Mouse (Mus musculus): ENCODE data around the gene Trim2. TPM values are rescaled to one million over a fixed set of nuclear protein-coding genes. Genes with fewer than 3 reads are reported as not detected.

Gene Trim2
- polyA plus RNA-seq, 1 experiment from 2014 or later = 136 TPM

DNA sequence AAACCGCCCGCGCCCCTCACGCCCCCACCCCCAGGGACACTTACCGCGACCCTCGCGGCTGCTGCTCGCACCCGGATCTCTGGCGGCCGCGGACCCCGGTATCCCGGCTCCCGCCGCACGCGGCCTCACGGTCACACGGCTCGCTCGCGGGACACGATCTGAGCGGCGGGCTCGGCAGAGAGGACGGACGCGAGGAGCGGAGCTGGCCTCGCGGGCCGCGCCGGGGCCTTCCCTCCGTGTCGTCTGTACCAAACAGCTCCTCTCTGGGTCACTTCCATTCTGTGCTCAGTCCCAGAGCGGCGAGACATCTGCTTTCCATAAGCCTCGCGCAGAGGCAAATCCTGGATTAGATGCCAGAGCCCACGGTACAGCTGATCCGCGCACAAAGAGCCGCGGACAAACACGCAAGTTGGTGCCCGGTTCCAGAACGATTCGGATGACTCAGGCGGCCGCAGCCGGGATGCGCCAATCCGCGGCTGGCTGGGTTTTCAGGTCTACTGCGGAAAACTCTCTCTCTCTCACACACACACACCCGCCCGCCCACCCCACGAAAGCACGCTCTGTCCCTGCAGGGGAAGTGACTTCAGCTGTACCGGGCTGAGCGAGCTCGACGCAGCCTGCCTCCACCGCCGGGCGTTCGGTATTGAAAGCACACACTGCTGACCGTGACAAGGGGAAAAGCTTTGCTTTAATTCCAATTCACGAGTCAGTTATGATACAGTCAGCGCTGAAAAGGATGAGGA is 47.2 kb downstream of the Trim2 start:
- H3K4me1 ChIP-seq (ENCODE audit: control insufficient read depth, insufficient read depth, low read length) = peaks cover 36% of the 10 kb centered on the region
- H3K4me3 ChIP-seq (ENCODE audit: low read depth, low read length) = peak overlapping the region; percentile 74
- H3K9me3 ChIP-seq (ENCODE audit: control insufficient read depth, low read length) = no peaks in the 10 kb centered on the region
- peak overlapping the region; percentile 93 for H3K9ac ChIP-seq (replicated peaks; ENCODE audit: low read depth, low read length)
- no peaks in the 10 kb centered on the region for H3K27me3 ChIP-seq (ENCODE audit: control insufficient read depth, insufficient read depth, low read length)
- ATAC-seq (ENCODE audit: low read depth) = peak; percentile 80
- H3K4me2 ChIP-seq (ENCODE audit: low read depth, low read length) = peak overlapping the region; percentile 67
- under 1% methylated on average over 66 of the region's 74 CpGs for WGBS
- H3K27ac ChIP-seq (ENCODE audit: low read depth, low read length) = peak overlapping the region; percentile 96
- no peaks in the 10 kb centered on the region for H3K36me3 ChIP-seq (ENCODE audit: control insufficient read depth, insufficient read depth, low read length)

DNA sequence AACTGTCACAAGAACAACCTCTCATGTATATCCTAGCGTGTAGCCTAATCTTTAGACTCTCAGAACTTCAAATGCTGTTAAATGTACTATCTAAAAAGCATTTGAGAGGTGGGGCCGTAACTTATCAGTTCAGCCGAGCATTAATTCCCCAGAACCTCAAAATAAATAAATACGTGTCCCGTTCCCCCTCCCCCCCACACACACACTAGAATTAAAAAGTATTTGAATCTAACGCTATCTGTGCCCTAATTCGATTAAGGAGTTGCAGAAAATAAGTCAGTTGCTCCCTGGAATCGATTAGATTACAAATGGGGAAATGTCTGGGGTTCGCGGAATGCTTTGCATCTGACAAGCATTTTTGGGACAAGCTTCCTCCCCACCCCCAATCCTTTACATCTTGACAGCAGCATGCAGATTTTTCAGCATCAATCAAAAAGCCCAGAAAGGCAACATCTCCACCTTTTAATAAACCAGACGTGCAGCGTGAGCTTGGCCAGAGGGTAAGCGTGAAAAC is 48.1 kb downstream of the Trim2 start:
- peak overlapping the region; percentile 74 for H3K4me3 ChIP-seq (ENCODE audit: low read depth, low read length)
- no peaks in the 10 kb centered on the region for H3K27me3 ChIP-seq (ENCODE audit: control insufficient read depth, insufficient read depth, low read length)
- H3K9ac ChIP-seq (replicated peaks; ENCODE audit: low read depth, low read length) = peak overlapping the region; percentile 93
- H3K36me3 ChIP-seq (ENCODE audit: control insufficient read depth, insufficient read depth, low read length) = no peaks in the 10 kb centered on the region
- no peak for ATAC-seq (ENCODE audit: low read depth)
- peak overlapping the region; percentile 96 for H3K27ac ChIP-seq (ENCODE audit: low read depth, low read length)
- 5% methylated on average over 13 of the region's 13 CpGs for WGBS
- H3K4me1 ChIP-seq (ENCODE audit: control insufficient read depth, insufficient read depth, low read length) = peaks cover 40% of the 10 kb centered on the region
- no peaks in the 10 kb centered on the region for H3K9me3 ChIP-seq (ENCODE audit: control insufficient read depth, low read length)
- H3K4me2 ChIP-seq (ENCODE audit: low read depth, low read length) = peak overlapping the region; percentile 67

DNA sequence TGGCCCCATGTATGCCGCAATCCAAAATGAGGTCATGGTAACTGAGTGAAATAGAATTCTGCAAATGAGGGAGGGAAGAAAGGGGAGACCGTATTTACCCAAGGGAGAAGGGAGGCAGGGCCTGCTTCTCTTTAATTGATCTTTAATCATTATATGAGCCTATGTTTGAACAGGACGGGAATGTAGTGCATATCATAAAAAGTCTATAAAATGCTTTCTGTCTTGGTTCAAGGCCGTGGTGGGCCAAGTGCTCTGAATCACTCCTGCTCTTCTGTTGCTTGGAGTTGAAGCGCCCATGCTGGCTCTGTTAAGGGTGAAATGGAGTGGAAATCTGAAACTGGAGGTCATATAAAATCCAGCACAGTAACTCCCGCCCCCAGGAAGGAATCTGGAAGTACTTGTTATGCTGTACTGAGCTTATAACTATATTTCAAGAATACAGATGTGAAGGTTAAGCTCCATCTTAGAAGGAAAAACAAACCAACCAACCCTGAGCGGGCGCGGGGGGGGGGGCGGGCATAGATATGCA is 48.6 kb downstream of the Trim2 start:
- H3K27ac ChIP-seq (ENCODE audit: low read depth, low read length) = 0 out of 2 replicates have a peak overlapping the region, but pooled peaks have one; percentile 8
- H3K9me3 ChIP-seq (ENCODE audit: control insufficient read depth, low read length) = no peaks in the 10 kb centered on the region
- H3K36me3 ChIP-seq (ENCODE audit: control insufficient read depth, insufficient read depth, low read length) = no peaks in the 10 kb centered on the region
- peaks cover 45% of the 10 kb centered on the region for H3K4me1 ChIP-seq (ENCODE audit: control insufficient read depth, insufficient read depth, low read length)
- H3K4me2 ChIP-seq (ENCODE audit: low read depth, low read length) = peak overlapping the region; percentile 67
- peak overlapping the region; percentile 93; the same call in 1 of the 2 replicates for H3K9ac ChIP-seq (replicated peaks; ENCODE audit: low read depth, low read length)
- peak overlapping the region; percentile 74 for H3K4me3 ChIP-seq (ENCODE audit: low read depth, low read length)
- WGBS = 9% methylated on average over 10 of the region's 10 CpGs
- no peaks in the 10 kb centered on the region for H3K27me3 ChIP-seq (ENCODE audit: control insufficient read depth, insufficient read depth, low read length)
- no peak for ATAC-seq (ENCODE audit: low read depth)

DNA sequence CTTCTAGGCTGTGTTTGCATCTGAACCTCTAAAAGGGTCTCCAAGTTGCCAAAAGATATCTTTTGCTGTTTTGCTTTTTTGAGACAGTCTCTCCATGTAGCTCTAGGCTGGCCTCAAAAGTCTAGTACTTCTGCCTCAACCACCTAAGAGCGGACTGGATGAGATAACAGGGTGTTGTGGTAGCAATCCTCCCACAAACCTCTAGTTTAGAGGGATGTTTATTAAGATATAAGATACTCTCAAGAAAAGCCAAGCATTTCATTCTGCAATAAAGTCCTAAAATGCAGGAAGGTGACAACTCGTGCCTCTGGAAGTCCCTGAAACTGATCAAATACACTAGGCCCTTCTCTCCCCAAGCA is 52.2 kb downstream of the Trim2 start:
- Histone ChIP-seq H3K9me3 (ENCODE audit: control insufficient read depth, low read length) (no peaks in the 10 kb centered on the region), H3K36me3 (ENCODE audit: control insufficient read depth, insufficient read depth, low read length) (no peaks in the 10 kb centered on the region), H3K27me3 (ENCODE audit: control insufficient read depth, insufficient read depth, low read length) (no peaks in the 10 kb centered on the region), H3K4me3 (ENCODE audit: low read depth, low read length) (no peak overlapping the region), H3K9ac (replicated peaks; ENCODE audit: low read depth, low read length) (no peak overlapping the region), H3K4me1 (ENCODE audit: control insufficient read depth, insufficient read depth, low read length) (peaks cover 53% of the 10 kb centered on the region), H3K27ac (ENCODE audit: low read depth, low read length) (no peak overlapping the region), H3K4me2 (ENCODE audit: low read depth, low read length) (no peak overlapping the region)
- no peak for ATAC-seq (ENCODE audit: low read depth)
- 92% methylated on average over 2 of the region's 2 CpGs for WGBS

DNA sequence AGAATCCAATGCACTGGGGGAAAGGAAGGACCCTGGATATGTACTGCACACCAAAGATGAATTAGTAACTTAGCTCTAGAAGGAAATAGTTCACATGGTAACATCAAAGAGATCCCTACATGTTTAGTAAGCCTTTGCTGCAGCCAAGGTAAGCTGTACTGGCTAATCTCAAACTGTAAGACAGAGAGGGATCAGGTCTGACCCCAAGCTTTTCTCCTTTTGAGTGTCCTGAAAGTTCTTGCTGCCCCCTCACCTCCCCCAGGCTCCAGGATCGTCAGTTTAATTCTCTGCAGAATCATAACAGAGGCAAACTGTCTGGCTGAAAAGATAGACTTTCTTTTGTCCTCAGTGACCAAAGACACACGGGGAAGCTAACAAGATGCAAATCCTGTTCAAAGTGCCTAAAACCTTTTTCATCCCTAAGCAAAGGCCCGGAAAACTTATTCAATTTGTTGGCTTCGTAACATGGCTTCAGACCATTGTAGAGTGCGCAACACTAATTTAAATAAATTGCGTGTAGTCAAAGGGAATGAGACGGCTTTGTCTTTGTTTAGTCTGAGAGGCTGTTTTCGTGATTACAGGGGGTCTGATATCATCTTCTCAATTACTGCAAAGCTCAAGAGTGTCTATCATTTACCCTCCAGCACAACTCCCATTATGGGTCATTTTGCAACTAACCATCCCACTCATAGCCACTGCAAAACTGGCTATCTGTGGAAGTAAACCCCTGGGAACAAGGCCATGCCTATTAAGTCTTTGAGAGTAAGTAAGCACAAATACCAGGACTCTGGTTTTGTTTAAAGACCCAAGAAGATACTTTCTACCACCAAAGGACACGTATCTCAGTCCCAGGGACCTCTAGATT is 52.8 kb downstream of the Trim2 start:
- Histone ChIP-seq H3K36me3 (ENCODE audit: control insufficient read depth, insufficient read depth, low read length) (no peaks in the 10 kb centered on the region), H3K27me3 (ENCODE audit: control insufficient read depth, insufficient read depth, low read length) (no peaks in the 10 kb centered on the region), H3K9me3 (ENCODE audit: control insufficient read depth, low read length) (no peaks in the 10 kb centered on the region), H3K4me3 (ENCODE audit: low read depth, low read length) (no peak overlapping the region), H3K4me2 (ENCODE audit: low read depth, low read length) (0 out of 2 replicates have a peak overlapping the region, but pooled peaks have one; percentile 6), H3K4me1 (ENCODE audit: control insufficient read depth, insufficient read depth, low read length) (peaks cover 53% of the 10 kb centered on the region), H3K9ac (replicated peaks; ENCODE audit: low read depth, low read length) (no peak overlapping the region; the same call in 1 of the 2 replicates), H3K27ac (ENCODE audit: low read depth, low read length) (peak overlapping the region; percentile 79)
- 33% methylated on average over 9 of the region's 9 CpGs for WGBS
- no peak for ATAC-seq (ENCODE audit: low read depth)

DNA sequence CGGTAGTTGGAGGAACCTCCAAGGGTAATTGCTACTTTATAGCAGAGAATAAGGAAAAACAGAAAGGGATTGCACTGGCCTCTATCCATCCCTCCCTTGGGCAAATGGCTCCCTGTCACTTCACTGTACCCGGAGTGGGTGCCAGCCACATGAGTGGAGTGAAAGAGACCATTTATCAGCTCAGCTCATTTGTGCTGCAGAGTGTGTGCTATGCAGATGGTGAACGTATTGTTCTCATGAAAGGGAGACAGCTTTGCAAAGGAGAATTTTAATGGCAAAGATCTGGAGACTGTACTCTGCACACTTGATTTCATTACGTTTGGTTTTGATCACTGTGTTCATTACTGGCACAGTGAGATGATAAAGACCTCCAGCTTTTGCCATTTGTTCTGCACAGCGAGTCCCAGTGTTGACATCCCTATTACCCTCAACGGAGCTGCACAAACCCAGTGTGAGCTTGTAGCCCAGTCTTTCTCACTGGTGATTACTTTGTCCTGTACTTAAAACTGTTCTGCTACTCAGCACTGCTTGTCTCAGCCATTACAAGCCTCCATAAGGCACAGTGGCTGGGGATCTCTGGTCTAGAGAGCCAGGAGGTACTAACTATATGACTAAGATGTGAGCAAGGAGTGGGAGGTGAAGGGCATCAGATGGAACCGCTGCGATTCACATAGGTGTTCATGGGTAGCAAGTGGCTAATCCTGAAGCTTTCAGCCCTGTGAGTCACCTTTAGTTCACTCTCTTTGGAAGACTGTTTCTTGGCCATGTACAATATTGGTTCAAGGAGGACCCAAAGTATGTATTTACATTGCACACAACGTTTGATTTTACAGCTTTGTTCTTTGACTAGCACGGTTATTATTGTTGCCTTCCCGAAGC is 53.7 kb downstream of the Trim2 start:
- H3K4me1 ChIP-seq (ENCODE audit: control insufficient read depth, insufficient read depth, low read length) = peaks cover 45% of the 10 kb centered on the region
- H3K4me2 ChIP-seq (ENCODE audit: low read depth, low read length) = peak overlapping the region; percentile 4; the same call in 1 of the 2 replicates
- ATAC-seq (ENCODE audit: low read depth) = peak; percentile 83

DNA sequence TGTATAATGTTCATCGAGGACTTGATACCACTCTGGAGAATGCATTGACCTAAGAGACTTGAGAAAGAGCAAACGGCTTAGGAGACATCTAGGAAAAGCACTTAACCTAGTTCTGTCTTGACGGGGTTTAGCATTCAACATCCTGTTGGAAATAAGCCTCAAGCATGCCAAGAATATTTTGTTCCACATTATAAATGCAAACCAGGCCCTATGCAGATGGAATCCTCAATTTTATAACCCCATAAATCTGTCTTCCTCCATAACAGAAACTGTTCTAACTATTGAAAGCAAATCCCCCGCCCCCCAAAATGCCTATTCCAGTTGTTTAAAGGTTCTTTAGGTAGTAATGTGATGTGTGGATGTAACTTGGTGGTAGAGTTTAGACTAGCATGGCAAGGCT is 55.0 kb downstream of the Trim2 start:
- WGBS = 60% methylated on average over 4 of the region's 4 CpGs
- peaks cover 38% of the 10 kb centered on the region for H3K4me1 ChIP-seq (ENCODE audit: control insufficient read depth, insufficient read depth, low read length)

More for the DNA sequence above, 53.7 kb downstream of the Trim2 start:
- Histone ChIP-seq H3K27ac (ENCODE audit: low read depth, low read length) (peak overlapping the region; percentile 79), H3K9me3 (ENCODE audit: control insufficient read depth, low read length) (no peaks in the 10 kb centered on the region), H3K27me3 (ENCODE audit: control insufficient read depth, insufficient read depth, low read length) (no peaks in the 10 kb centered on the region), H3K4me3 (ENCODE audit: low read depth, low read length) (no peak overlapping the region), H3K36me3 (ENCODE audit: control insufficient read depth, insufficient read depth, low read length) (no peaks in the 10 kb centered on the region), H3K9ac (replicated peaks; ENCODE audit: low read depth, low read length) (peak overlapping the region; percentile 8; the same call in 1 of the 2 replicates)
- WGBS = 35% methylated on average over 11 of the region's 11 CpGs

DNA sequence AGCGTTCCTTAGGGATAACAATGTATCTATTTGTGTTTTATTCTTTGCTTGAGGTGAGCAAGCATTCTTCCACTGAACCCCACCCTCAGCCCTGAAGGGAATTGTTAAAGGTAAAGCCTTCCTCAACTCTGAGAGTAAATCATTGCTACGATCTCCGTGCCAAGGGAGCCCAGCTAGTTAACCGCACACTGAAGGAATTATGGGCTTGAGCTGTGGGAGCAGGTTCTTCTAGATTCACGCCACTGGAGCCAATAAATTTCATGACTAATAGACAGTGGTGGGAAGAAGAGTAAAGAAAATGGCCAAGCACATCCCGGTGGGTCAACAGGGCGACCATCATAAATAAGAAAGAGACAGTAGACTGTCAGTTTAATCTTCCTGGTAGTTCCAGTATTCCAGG is 56.4 kb downstream of the Trim2 start:
- WGBS = 41% methylated on average over 7 of the region's 7 CpGs
- Histone ChIP-seq H3K4me3 (ENCODE audit: low read depth, low read length) (no peak overlapping the region), H3K9me3 (ENCODE audit: control insufficient read depth, low read length) (no peaks in the 10 kb centered on the region), H3K36me3 (ENCODE audit: control insufficient read depth, insufficient read depth, low read length) (no peaks in the 10 kb centered on the region), H3K27ac (ENCODE audit: low read depth, low read length) (no peak overlapping the region), H3K4me1 (ENCODE audit: control insufficient read depth, insufficient read depth, low read length) (peaks cover 38% of the 10 kb centered on the region), H3K27me3 (ENCODE audit: control insufficient read depth, insufficient read depth, low read length) (no peaks in the 10 kb centered on the region), H3K9ac (replicated peaks; ENCODE audit: low read depth, low read length) (no peak overlapping the region), H3K4me2 (ENCODE audit: low read depth, low read length) (no peak overlapping the region)
- peak; percentile 9; the same call in 1 of the 2 replicates for ATAC-seq (ENCODE audit: low read depth)

More for the DNA sequence above, 55.0 kb downstream of the Trim2 start:
- Histone ChIP-seq H3K4me3 (ENCODE audit: low read depth, low read length) (no peak overlapping the region), H3K9ac (replicated peaks; ENCODE audit: low read depth, low read length) (no peak overlapping the region), H3K27me3 (ENCODE audit: control insufficient read depth, insufficient read depth, low read length) (no peaks in the 10 kb centered on the region), H3K9me3 (ENCODE audit: control insufficient read depth, low read length) (no peaks in the 10 kb centered on the region), H3K36me3 (ENCODE audit: control insufficient read depth, insufficient read depth, low read length) (no peaks in the 10 kb centered on the region), H3K27ac (ENCODE audit: low read depth, low read length) (no peak overlapping the region), H3K4me2 (ENCODE audit: low read depth, low read length) (no peak overlapping the region)
- ATAC-seq (ENCODE audit: low read depth) = no peak
